ENCODE assay signal across 9 mouse cellular contexts in genomic region chr7:24298635-24298972, GRCm38 (mm10). TPM values are rescaled to one million over a fixed set of nuclear protein-coding genes. Genes with fewer than 3 reads are reported as not detected.
A peak's percentile ranks its signal among the peaks of the same experiment; 100 is the strongest.
DNase-seq lines count a peak whose midpoint lies in the region; ATAC-seq and TF ChIP-seq lines count a peak whose summit lies in the region.
"Had no signal": no experiment of that assay in that cellular context is flagged by ENCODE, and none has a peak within 500 bp of the region (broad histone marks: within the 10 kb centered on the region; RNA-seq: fewer than 3 reads in every experiment).

No protein-coding gene starts in this region.

- H3K79me2 ChIP-seq in heart, adult 2 months (replicated peaks; ENCODE audit: control insufficient read depth, insufficient read depth, low read length), result no peaks in the 10 kb centered on the region

- H3K36me3 ChIP-seq in heart, adult 2 months (ENCODE audit: control insufficient read depth, insufficient read depth, low read length), result no peaks in the 10 kb centered on the region
- peaks cover 58% of the 10 kb centered on the region for H3K36me3 ChIP-seq in limb, embryonic 15.5 days

- intact Hi-C loops in heart, adult 2 months (cut with DNase I), result loop anchor here (5.0 kb wide), 1 partner anchor 326 kb away; the partner anchor contains the start of gene Vmn1r181
- intact Hi-C loops in heart, postnatal 14 days (cut with DNase I), result loop anchor here (5.0 kb wide), 1 partner anchor 331 kb away; no protein-coding TSS in a partner anchor

- TF ChIP-seq EP300 in heart, adult 2 months (IDR thresholded peaks at IDR 0.05; ENCODE audit: insufficient read depth, low read depth, low read length), result no peak

- no peaks in the 10 kb centered on the region; the same call in 1 of the 2 replicates for H3K4me1 ChIP-seq in heart, adult 2 months (ENCODE audit: control insufficient read depth, insufficient read depth, low read length)
- H3K4me1 ChIP-seq in limb, embryonic 15.5 days, result peaks cover 24% of the 10 kb centered on the region

- peak overlapping the region; percentile 83 for H3K4me2 ChIP-seq in limb, embryonic 15.5 days

- 6% methylated on average over 11 of the region's 12 CpGs for WGBS in heart, adult 2 months
- 3% methylated on average over 12 of the region's 12 CpGs for WGBS in limb, embryonic 15.5 days

- TF ChIP-seq POLR2A in heart, adult 2 months (IDR thresholded peaks at IDR 0.05; ENCODE audit: insufficient read depth, low read depth, low read length), result no peak

- H3K9ac ChIP-seq in heart, adult 2 months (ENCODE audit: low read depth, low read length), result peak overlapping the region; percentile 72
- H3K9ac ChIP-seq in limb, embryonic 15.5 days, result peak overlapping the region; percentile 58

- no peak for ATAC-seq in limb, embryonic 15.5 days (ENCODE audit: insufficient number of reproducible peaks, low FRiP score, low TSS enrichment, low read depth)

- DNase-seq in heart, adult 2 months, result no peak
- DNase-seq in heart, postnatal 14 days, result no peak
- DNase-seq in thymus, adult 18-20 months, result peak; percentile 26 to 28
- no peak for DNase-seq in thymus, postnatal 0 days (ENCODE audit: low spot score)
- peak; percentile 57 for DNase-seq in testis, postnatal 10 days (ENCODE audit: low spot score)
- no peak for DNase-seq in urinary bladder, postnatal 10 days (ENCODE audit: low spot score)
- DNase-seq in gastrocnemius, postnatal 25 days, result no peak

- no peaks in the 10 kb centered on the region for H3K27me3 ChIP-seq in heart, adult 2 months (ENCODE audit: control insufficient read depth, insufficient read depth, low read length)
- H3K27me3 ChIP-seq in limb, embryonic 15.5 days, result no peaks in the 10 kb centered on the region

- no peak for TF ChIP-seq CTCF in heart, adult 2 months (IDR thresholded peaks at IDR 0.05)

- H3K27ac ChIP-seq in heart, adult 2 months, result peak overlapping the region; percentile 47
- peak overlapping the region; percentile 97 for H3K27ac ChIP-seq in limb, embryonic 15.5 days

- H3K9me3 ChIP-seq in limb, embryonic 15.5 days, result no peaks in the 10 kb centered on the region

- H3K4me3 ChIP-seq in heart, adult 2 months, result peak overlapping the region; percentile 76
- peak overlapping the region; percentile 71 for H3K4me3 ChIP-seq in limb, embryonic 15.5 days

RNA-seq across cellular contexts. Expression of gene Zfp61, which starts 2.4 kb away (rescaled TPM):
- 1 to 10 TPM; 2.7 to 3.3 TPM for total RNA-seq in heart, adult 2 months (2021)
- polyA plus RNA-seq in heart, adult 2 months (2012; rRNA removed), result 2.7 and 5.3 TPM in 2 replicates
- 1 to 10 TPM; 3.3 to 4.0 TPM for total RNA-seq in heart, postnatal 14 days (2021)
- 26.2 and 26.8 TPM in 2 replicates for polyA plus RNA-seq in thymus, postnatal 0 days (2015; fragmentation: Nextera tagmentation; extraction: Ambion mirVana)
- 39.6 and 49.2 TPM in 2 replicates for polyA plus RNA-seq in limb, embryonic 15.5 days (2015; fragmentation: Nextera tagmentation; extraction: Ambion mirVana)
- 1 to 10 TPM; 2.9 to 3.2 TPM for total RNA-seq in gastrocnemius, postnatal 25 days (2021)

RNA-seq across cellular contexts. Expression of gene Zfp94, which starts 17.9 kb away (rescaled TPM):
- 1 to 10 TPM; 1.9 to 2.7 TPM for total RNA-seq in heart, adult 2 months (2021)
- polyA plus RNA-seq in heart, adult 2 months (2012; rRNA removed), result 3.4 and 3.8 TPM in 2 replicates
- total RNA-seq in heart, postnatal 14 days (2021), result 1 to 10 TPM; 1.7 to 2.1 TPM
- 4.6 and 5.5 TPM in 2 replicates for polyA plus RNA-seq in thymus, postnatal 0 days (2015; fragmentation: Nextera tagmentation; extraction: Ambion mirVana)
- 12.2 and 12.8 TPM in 2 replicates for polyA plus RNA-seq in limb, embryonic 15.5 days (2015; fragmentation: Nextera tagmentation; extraction: Ambion mirVana)
- 1 to 10 TPM; 1.3 to 1.8 TPM for total RNA-seq in gastrocnemius, postnatal 25 days (2021)

RNA-seq across cellular contexts. Expression of gene Zfp93, which starts 28.4 kb away (rescaled TPM):
- total RNA-seq in heart, adult 2 months (2021), result 1 to 10 TPM; 3.3 to 4.1 TPM
- 1.7 and 2.9 TPM in 2 replicates for polyA plus RNA-seq in heart, adult 2 months (2012; rRNA removed)
- 1 to 10 TPM; 3.1 to 4.9 TPM for total RNA-seq in heart, postnatal 14 days (2021)
- polyA plus RNA-seq in thymus, postnatal 0 days (2015; fragmentation: Nextera tagmentation; extraction: Ambion mirVana), result 3.9 and 5.0 TPM in 2 replicates
- polyA plus RNA-seq in limb, embryonic 15.5 days (2015; fragmentation: Nextera tagmentation; extraction: Ambion mirVana), result 9.1 and 10.2 TPM in 2 replicates
- 1 to 10 TPM; 3.6 to 4.4 TPM for total RNA-seq in gastrocnemius, postnatal 25 days (2021)

RNA-seq across cellular contexts. Expression of gene Tescl, which starts 35.1 kb away (rescaled TPM):
- total RNA-seq in heart, adult 2 months (2021), result not detected
- polyA plus RNA-seq in heart, adult 2 months (2012; rRNA removed), result 0.35 and 0.66 TPM in 2 replicates
- total RNA-seq in heart, postnatal 14 days (2021), result not detected
- polyA plus RNA-seq in thymus, postnatal 0 days (2015; fragmentation: Nextera tagmentation; extraction: Ambion mirVana), result not detected in 2 replicates
- not detected in 2 replicates for polyA plus RNA-seq in limb, embryonic 15.5 days (2015; fragmentation: Nextera tagmentation; extraction: Ambion mirVana)
- not detected for total RNA-seq in gastrocnemius, postnatal 25 days (2021)
- total RNA-seq: hematopoietic stem cell, adult 5-6 weeks had no signal

RNA-seq across cellular contexts. Expression of gene Zfp108, which starts 44.0 kb away (rescaled TPM):
- 1 to 10 TPM; 1.4 to 1.8 TPM for total RNA-seq in heart, adult 2 months (2021)
- polyA plus RNA-seq in heart, adult 2 months (2012; rRNA removed), result 0.70 and 1.4 TPM in 2 replicates
- 1 to 10 TPM; 1.8 to 1.9 TPM for total RNA-seq in heart, postnatal 14 days (2021)
- 0.85 and 0.89 TPM in 2 replicates for polyA plus RNA-seq in thymus, postnatal 0 days (2015; fragmentation: Nextera tagmentation; extraction: Ambion mirVana)
- polyA plus RNA-seq in limb, embryonic 15.5 days (2015; fragmentation: Nextera tagmentation; extraction: Ambion mirVana), result 5.5 and 6.1 TPM in 2 replicates
- 1 to 10 TPM; 1.4 to 1.9 TPM for total RNA-seq in gastrocnemius, postnatal 25 days (2021)

Comparison
In these comparisons a context has a peak if more than half of its experiments do, and no peak if none do; other contexts are left out.
1. DNase-seq: peak in thymus, adult 18-20 months (2 of 2) and testis, postnatal 10 days (single experiment); none in heart, adult 2 months (0 of 2), heart, postnatal 14 days (0 of 2), thymus, postnatal 0 days (single experiment), urinary bladder, postnatal 10 days (single experiment) and gastrocnemius, postnatal 25 days (single experiment).